Mouse (Mus musculus): ENCODE results near the gene Gm17018. TPM values are rescaled to one million over a fixed set of nuclear protein-coding genes. Genes with fewer than 3 reads are reported as not detected.
"Not testable (repeated sequence)": the region's sequence is repeated elsewhere in the genome, so short reads cannot be mapped to it uniquely, and the experiment has no call there.

Gene Gm17018
- polyA plus RNA-seq, 1 experiment from 2014 or later, result 73.4 TPM

- H3K27me3 ChIP-seq, result peaks cover 20% of the 10 kb centered on the region
- 53% methylated on average over 6 of the region's 6 CpGs for WGBS
- peaks cover 45% of the 10 kb centered on the region for H3K4me1 ChIP-seq (replicated peaks)
- H3K36me3 ChIP-seq, result peaks cover 4% of the 10 kb centered on the region
- no peak overlapping the region for H3K9ac ChIP-seq
- H3K4me2 ChIP-seq, result no peak overlapping the region
- H3K4me3 ChIP-seq, result no peak overlapping the region
- H3K27ac ChIP-seq, result peak overlapping the region; percentile 73; the same call in 1 of the 2 replicates
- no peaks in the 10 kb centered on the region for H3K9me3 ChIP-seq
- no peak for ATAC-seq (ENCODE audit: low FRiP score)
These were observed 24.5 kb upstream of the Gm17018 start for GRCm38 (mm10) chr19:45535929-45536328.

GRCm38 (mm10) chr19:45537505-45537904, 22.9 kb upstream of the Gm17018 start:
- H3K4me2 ChIP-seq, result no peak overlapping the region
- H3K4me1 ChIP-seq (replicated peaks), result peaks cover 60% of the 10 kb centered on the region
- no peak overlapping the region for H3K9ac ChIP-seq
- ATAC-seq (ENCODE audit: low FRiP score), result no peak
- no peaks in the 10 kb centered on the region for H3K9me3 ChIP-seq
- H3K4me3 ChIP-seq, result no peak overlapping the region
- 54% methylated on average over 1 of the region's 1 CpGs for WGBS
- no peak overlapping the region for H3K27ac ChIP-seq
- no peaks in the 10 kb centered on the region for H3K36me3 ChIP-seq
- peaks cover 25% of the 10 kb centered on the region for H3K27me3 ChIP-seq

- Histone ChIP-seq H3K36me3 (no peaks in the 10 kb centered on the region), H3K9ac (peak overlapping the region; percentile 66), H3K4me2 (peak overlapping the region; percentile 59), H3K4me3 (peak overlapping the region; percentile 37), H3K4me1 (replicated peaks) (peaks cover 67% of the 10 kb centered on the region), H3K27me3 (peaks cover 47% of the 10 kb centered on the region), H3K9me3 (no peaks in the 10 kb centered on the region), H3K27ac (peak overlapping the region; percentile 91)
- WGBS, result 14% methylated on average over 8 of the region's 8 CpGs
- ATAC-seq (ENCODE audit: low FRiP score), result no peak; the same call in 1 of the 2 replicates
These were observed 19.6 kb upstream of the Gm17018 start for GRCm38 (mm10) chr19:45540657-45541408.

DNA sequence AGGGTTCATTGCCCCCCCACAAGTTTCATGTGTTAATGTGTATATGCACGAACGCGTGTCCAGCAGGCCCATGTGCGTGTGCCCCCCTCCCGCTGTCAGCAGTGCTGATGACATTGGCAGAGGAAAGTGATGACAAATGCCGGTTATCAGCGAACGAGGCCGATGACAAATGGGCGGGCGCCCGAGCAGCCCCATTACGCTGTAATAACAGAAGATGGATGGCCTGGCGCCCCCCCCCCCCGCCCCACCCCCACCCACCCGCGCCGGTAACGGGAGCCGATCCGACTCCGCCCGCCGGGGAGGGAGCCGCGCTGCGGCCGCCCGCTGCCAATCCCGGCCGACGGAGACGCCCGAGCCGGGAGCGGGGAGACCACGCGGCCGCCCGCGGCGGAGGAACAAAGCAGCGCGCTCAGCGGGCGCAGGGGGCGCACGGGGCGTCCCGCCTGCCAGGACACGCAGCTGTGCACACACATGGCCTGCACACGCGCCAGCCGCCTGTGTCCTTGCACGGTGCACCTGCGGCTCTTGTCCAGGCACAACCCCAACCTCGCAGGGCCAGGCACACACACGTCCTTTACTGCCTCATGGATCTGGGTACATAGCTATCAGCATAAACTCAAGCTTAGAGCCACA, 18.9 kb upstream of the Gm17018 start:
- Histone ChIP-seq H3K27ac (peak overlapping the region; percentile 91), H3K9ac (peak overlapping the region; percentile 66), H3K4me3 (peak overlapping the region; percentile 37), H3K27me3 (peaks cover 53% of the 10 kb centered on the region), H3K36me3 (no peaks in the 10 kb centered on the region), H3K4me1 (replicated peaks) (peaks cover 60% of the 10 kb centered on the region), H3K9me3 (no peaks in the 10 kb centered on the region), H3K4me2 (peak overlapping the region; percentile 59)
- under 1% methylated on average over 37 of the region's 58 CpGs for WGBS
- ATAC-seq (ENCODE audit: low FRiP score), result peak; percentile 51

DNA sequence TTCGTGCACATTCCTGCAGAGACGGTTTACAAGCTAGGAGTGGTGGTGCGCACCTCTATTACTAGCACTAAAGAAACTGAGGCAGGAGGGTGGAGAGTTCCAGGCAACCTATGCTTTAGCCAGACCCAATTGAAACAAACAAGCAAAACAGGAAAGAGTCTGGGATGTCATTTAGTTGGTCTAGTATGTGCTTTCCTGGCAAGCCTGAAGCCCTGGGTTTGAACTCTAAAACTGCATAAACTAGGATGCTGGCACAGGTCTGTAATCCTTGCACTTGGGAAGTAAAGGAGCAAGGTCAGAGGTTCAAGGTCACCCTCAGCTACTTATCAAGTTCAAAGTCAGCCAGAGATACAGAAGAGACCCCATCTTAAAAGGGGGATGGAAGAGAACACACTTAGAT, 18.4 kb upstream of the Gm17018 start:
- H3K9ac ChIP-seq, result peak overlapping the region; percentile 66
- peaks cover 59% of the 10 kb centered on the region for H3K4me1 ChIP-seq (replicated peaks)
- no peak; the same call in 1 of the 2 replicates for ATAC-seq (ENCODE audit: low FRiP score)
- WGBS, result 14% methylated on average over 3 of the region's 3 CpGs
- H3K4me3 ChIP-seq, result peak overlapping the region; percentile 37
- H3K4me2 ChIP-seq, result peak overlapping the region; percentile 59
- peaks cover 59% of the 10 kb centered on the region for H3K27me3 ChIP-seq
- H3K27ac ChIP-seq, result peak overlapping the region; percentile 91
- H3K9me3 ChIP-seq, result no peaks in the 10 kb centered on the region
- H3K36me3 ChIP-seq, result no peaks in the 10 kb centered on the region

DNA sequence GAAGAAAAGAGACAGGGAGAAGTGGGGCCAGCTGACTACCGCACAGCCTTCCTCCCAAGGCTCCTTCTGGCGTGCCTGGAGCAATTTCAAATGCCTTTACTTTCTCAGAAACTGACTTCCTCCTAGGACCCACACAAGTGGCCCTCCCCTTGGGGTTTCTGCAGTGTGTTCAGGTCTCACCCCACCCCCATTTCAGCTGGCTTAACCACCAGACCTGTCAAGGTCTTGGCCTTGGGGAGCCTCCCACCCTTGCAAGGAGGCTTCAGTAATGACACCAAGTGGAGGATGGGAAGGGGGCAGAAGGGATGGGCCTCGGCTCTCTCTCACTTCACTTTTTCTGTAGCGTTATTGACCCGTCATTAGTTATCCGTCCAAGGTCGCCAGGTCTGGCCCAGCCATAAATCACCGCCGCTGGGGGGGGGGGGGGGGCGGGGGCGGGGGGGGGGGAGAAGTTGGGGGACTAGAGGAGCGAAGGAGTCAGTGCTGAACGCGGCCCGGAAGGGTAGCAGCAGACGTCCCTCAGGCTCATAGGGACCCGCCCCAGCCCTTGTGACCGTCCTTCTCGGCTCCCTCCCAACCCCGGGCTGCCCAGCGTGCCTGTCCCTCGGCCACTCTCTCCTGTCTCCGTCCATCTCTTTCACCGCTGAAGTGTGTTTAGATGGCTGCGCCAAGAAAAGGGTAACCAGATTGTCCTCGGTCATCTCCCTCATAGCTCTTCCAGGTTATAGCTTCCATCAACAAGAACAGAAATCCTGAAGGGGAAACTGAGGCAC, 16.1 kb upstream of the Gm17018 start:
- Histone ChIP-seq H3K4me1 (replicated peaks) (peaks cover 63% of the 10 kb centered on the region), H3K9me3 (no peaks in the 10 kb centered on the region), H3K36me3 (no peaks in the 10 kb centered on the region), H3K27me3 (peaks cover 62% of the 10 kb centered on the region), H3K9ac (peak overlapping the region; percentile 67), H3K4me3 (peak overlapping the region; percentile 39), H3K4me2 (peak overlapping the region; percentile 72), H3K27ac (0 out of 2 replicates have a peak overlapping the region, but pooled peaks have one; percentile 35)
- 1% methylated on average over 16 of the region's 26 CpGs for WGBS
- ATAC-seq (ENCODE audit: low FRiP score), result no peak

GRCm38 (mm10) chr19:45544925-45545321, 15.5 kb upstream of the Gm17018 start:
- ATAC-seq (ENCODE audit: low FRiP score), result peak; percentile 46
- peak overlapping the region; percentile 72 for H3K4me2 ChIP-seq
- peak overlapping the region; percentile 39 for H3K4me3 ChIP-seq
- peaks cover 64% of the 10 kb centered on the region for H3K27me3 ChIP-seq
- H3K36me3 ChIP-seq, result no peaks in the 10 kb centered on the region
- no peak overlapping the region for H3K27ac ChIP-seq
- H3K9me3 ChIP-seq, result no peaks in the 10 kb centered on the region
- peak overlapping the region; percentile 67 for H3K9ac ChIP-seq
- WGBS, result under 1% methylated on average over 30 of the region's 30 CpGs
- H3K4me1 ChIP-seq (replicated peaks), result peaks cover 65% of the 10 kb centered on the region

- peaks cover 34% of the 10 kb centered on the region for H3K4me1 ChIP-seq (replicated peaks)
- H3K27me3 ChIP-seq, result peaks cover 47% of the 10 kb centered on the region
- H3K4me3 ChIP-seq; H3K27ac ChIP-seq; H3K9me3 ChIP-seq; H3K9ac ChIP-seq; ATAC-seq (ENCODE audit: low FRiP score); H3K4me2 ChIP-seq: not testable (repeated sequence)
- peaks cover 10% of the 10 kb centered on the region for H3K36me3 ChIP-seq
These were observed 12.2 kb upstream of the Gm17018 start for GRCm38 (mm10) chr19:45548196-45548595.

- H3K27me3 ChIP-seq, result peaks cover 37% of the 10 kb centered on the region
- no peaks in the 10 kb centered on the region for H3K9me3 ChIP-seq
- H3K9ac ChIP-seq, result 0 out of 2 replicates have a peak overlapping the region, but pooled peaks have one; percentile 35
- peaks cover 22% of the 10 kb centered on the region for H3K4me1 ChIP-seq (replicated peaks)
- peak overlapping the region; percentile 32 for H3K27ac ChIP-seq
- peaks cover 22% of the 10 kb centered on the region for H3K36me3 ChIP-seq
- H3K4me3 ChIP-seq, result no peak overlapping the region
- 63% methylated on average over 23 of the region's 23 CpGs for WGBS
- no peak overlapping the region for H3K4me2 ChIP-seq
- no peak for ATAC-seq (ENCODE audit: low FRiP score)
These were observed 11.1 kb upstream of the Gm17018 start for GRCm38 (mm10) chr19:45549128-45549915.

DNA sequence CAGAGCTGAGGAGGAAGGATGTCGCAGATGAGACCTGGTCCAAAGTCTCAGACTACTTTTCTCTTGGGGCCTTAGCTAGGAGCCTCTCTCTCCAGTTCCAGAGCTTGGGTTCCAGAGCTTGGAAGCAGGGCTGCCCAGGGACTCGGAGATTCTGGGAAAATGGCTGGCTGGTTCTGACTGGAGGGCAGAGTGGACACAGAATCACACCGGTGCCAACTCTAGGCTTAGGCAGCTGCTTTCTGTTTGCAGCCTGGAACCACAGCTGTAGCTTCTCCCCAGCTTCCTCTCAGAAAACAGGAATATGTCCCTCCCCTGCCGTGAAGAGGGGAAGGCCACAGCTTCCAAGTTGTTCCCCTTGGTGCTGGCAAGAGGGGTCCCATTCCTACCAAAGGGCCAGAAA, 10.5 kb upstream of the Gm17018 start:
- H3K4me3 ChIP-seq, result no peak overlapping the region
- ATAC-seq (ENCODE audit: low FRiP score), result no peak
- peaks cover 17% of the 10 kb centered on the region for H3K4me1 ChIP-seq (replicated peaks)
- H3K4me2 ChIP-seq, result no peak overlapping the region
- H3K9me3 ChIP-seq, result no peaks in the 10 kb centered on the region
- peaks cover 37% of the 10 kb centered on the region for H3K27me3 ChIP-seq
- peak overlapping the region; percentile 32; the same call in 1 of the 2 replicates for H3K27ac ChIP-seq
- WGBS, result 89% methylated on average over 4 of the region's 4 CpGs
- H3K9ac ChIP-seq, result no peak overlapping the region
- H3K36me3 ChIP-seq, result peaks cover 28% of the 10 kb centered on the region

GRCm38 (mm10) chr19:45552187-45552586, 8.2 kb upstream of the Gm17018 start:
- no peak overlapping the region for H3K9ac ChIP-seq

More at GRCm38 (mm10) chr19:45552187-45552586, 8.2 kb upstream of the Gm17018 start:
- ATAC-seq (ENCODE audit: low FRiP score), result no peak
- H3K27ac ChIP-seq, result no peak overlapping the region
- H3K4me2 ChIP-seq, result no peak overlapping the region
- peaks cover 31% of the 10 kb centered on the region for H3K36me3 ChIP-seq
- H3K4me3 ChIP-seq, result no peak overlapping the region
- H3K4me1 ChIP-seq (replicated peaks), result peaks cover 14% of the 10 kb centered on the region
- H3K27me3 ChIP-seq, result peaks cover 17% of the 10 kb centered on the region
- WGBS, result 76% methylated on average over 6 of the region's 6 CpGs
- H3K9me3 ChIP-seq, result no peaks in the 10 kb centered on the region

Data from hindbrain, embryonic 13.5 days (tissue).